8 mouse cellular contexts compared by ENCODE assay signal in the genomic region with DNA sequence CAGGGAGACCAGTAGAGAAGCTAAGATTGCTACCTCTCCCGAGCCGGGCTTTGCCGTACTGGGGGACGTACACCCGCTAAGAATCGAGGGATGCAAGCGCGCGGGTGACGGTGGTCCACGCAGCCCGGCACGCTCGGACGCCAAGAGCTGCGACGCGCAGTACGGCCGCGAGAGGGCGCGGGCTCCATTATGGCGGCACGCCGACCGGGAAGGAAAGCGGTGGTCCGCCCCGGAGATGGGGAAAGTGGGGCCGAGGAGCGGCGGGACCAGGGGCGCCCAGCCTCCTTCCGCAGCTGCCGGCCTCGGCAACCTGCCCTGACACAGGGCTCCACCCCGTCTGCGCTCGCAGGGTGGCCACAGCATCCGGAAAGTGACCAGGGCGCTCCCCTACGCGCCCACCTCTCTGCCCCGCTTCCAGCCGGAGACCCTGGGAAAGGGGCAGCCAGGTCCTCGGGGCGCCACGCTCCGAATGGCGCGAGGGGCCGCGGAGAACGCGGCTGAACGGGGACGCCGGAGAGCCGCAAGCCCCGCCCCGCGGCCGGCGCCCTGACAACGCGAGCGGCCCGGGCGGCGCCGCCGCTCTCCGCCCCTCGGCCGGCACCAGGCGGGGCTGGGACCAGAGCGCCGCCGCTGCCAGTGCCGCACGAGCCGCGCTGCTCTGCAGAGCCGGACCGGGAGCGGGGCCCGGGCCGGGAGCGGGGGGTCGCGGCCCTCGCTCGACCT. TPM values are rescaled to one million over a fixed set of nuclear protein-coding genes. Genes with fewer than 3 reads are reported as not detected.
DNase-seq lines count a peak whose midpoint lies in the region; ATAC-seq lines count a peak whose summit lies in the region.

A gene (plus strand): TSS at position 257 of the 723 bp plus-strand sequence.

- under 1% methylated on average over 88 of the region's 94 CpGs for WGBS in heart, embryonic 14.5 days
- under 1% methylated on average over 83 of the region's 94 CpGs for WGBS in liver, embryonic 12.5 days (ENCODE audit: insufficient replicate concordance)
- WGBS in stomach, embryonic 14.5 days: under 1% methylated on average over 86 of the region's 94 CpGs

- H3K9me3 ChIP-seq in heart, embryonic 14.5 days (ENCODE audit: control insufficient read depth, low read length): no peaks in the 10 kb centered on the region
- no peaks in the 10 kb centered on the region for H3K9me3 ChIP-seq in liver, embryonic 12.5 days (replicated peaks)
- H3K9me3 ChIP-seq in stomach, embryonic 14.5 days (ENCODE audit: control insufficient read depth, low read depth, low read length): no peaks in the 10 kb centered on the region

- no peaks in the 10 kb centered on the region for H3K4me1 ChIP-seq in brown adipose tissue, adult 24 weeks (ENCODE audit: control insufficient read depth, insufficient read depth, insufficient read length, low read length)
- H3K4me1 ChIP-seq in heart, embryonic 14.5 days (ENCODE audit: control insufficient read depth in 2 of 2, insufficient read depth in 2 of 2, low read length in 2 of 2): peaks cover 4 to 14% of the 10 kb centered on the region in 2 experiments
- peaks cover 23% of the 10 kb centered on the region for H3K4me1 ChIP-seq in liver, embryonic 12.5 days
- H3K4me1 ChIP-seq in stomach, embryonic 14.5 days (ENCODE audit: control insufficient read depth, insufficient read depth, low read length): no peaks in the 10 kb centered on the region; the same call in 1 of the 2 replicates

- H3K4me2 ChIP-seq in heart, embryonic 14.5 days (ENCODE audit: low read length): peak within 1 kb of the TSS; percentile 98
- peak within 1 kb of the TSS; percentile 99 for H3K4me2 ChIP-seq in liver, embryonic 12.5 days
- peak within 1 kb of the TSS; percentile 86 for H3K4me2 ChIP-seq in stomach, embryonic 14.5 days (replicated peaks; ENCODE audit: low read depth, low read length)

- H3K27ac ChIP-seq in brown adipose tissue, adult 24 weeks (replicated peaks; ENCODE audit: low read depth, low read length): peak within 1 kb of the TSS; percentile 89
- H3K27ac ChIP-seq in heart, embryonic 14.5 days (replicated peaks in 1 of 2; ENCODE audit: control insufficient read depth in 1 of 2, insufficient read depth in 1 of 2, low read depth in 2 of 2, low read length in 2 of 2): peak within 1 kb of the TSS; percentile 89 to 93
- H3K27ac ChIP-seq in liver, embryonic 12.5 days: peak within 1 kb of the TSS; percentile 88
- peak within 1 kb of the TSS; percentile 95 for H3K27ac ChIP-seq in stomach, embryonic 14.5 days (ENCODE audit: low read length)

- H3K36me3 ChIP-seq in heart, embryonic 14.5 days (ENCODE audit: control insufficient read depth, insufficient read depth, low read length): peaks cover 8% of the 10 kb centered on the region
- H3K36me3 ChIP-seq in liver, embryonic 12.5 days: no peaks in the 10 kb centered on the region
- H3K36me3 ChIP-seq in stomach, embryonic 14.5 days (ENCODE audit: control insufficient read depth, insufficient read depth, low read length): peaks cover under 1% of the 10 kb centered on the region; the same call in 1 of the 2 replicates

- H3K9ac ChIP-seq in heart, embryonic 14.5 days (ENCODE audit: low read length): peak within 1 kb of the TSS; percentile 86
- peak within 1 kb of the TSS; percentile 87 for H3K9ac ChIP-seq in liver, embryonic 12.5 days
- H3K9ac ChIP-seq in stomach, embryonic 14.5 days (replicated peaks; ENCODE audit: low read depth, low read length): peak within 1 kb of the TSS; percentile 65; the same call in 1 of the 2 replicates

- peak; percentile 77 for ATAC-seq in CD4-positive, CD25-positive, alpha-beta regulatory T cell, adult 4 months
- ATAC-seq in erythroid progenitor cell, adult 5-6 weeks (replicated peaks; ENCODE audit: low FRiP score, poor library complexity, severe bottlenecking): peak; percentile 88
- peak; percentile 85 for ATAC-seq in heart, embryonic 14.5 days (ENCODE audit: insufficient number of reproducible peaks, insufficient read depth, low FRiP score, low read depth)
- peak; percentile 91 for ATAC-seq in liver, embryonic 12.5 days
- peak; percentile 85 for ATAC-seq in stomach, embryonic 14.5 days (ENCODE audit: insufficient number of reproducible peaks, insufficient read depth, low FRiP score, low read depth)

- DNase-seq in kidney, postnatal 14 days: peak; percentile 91
- peak; percentile 88 for DNase-seq in naive thymus-derived CD4-positive, alpha-beta T cell, adult 2 months (ENCODE audit: low read depth)

- peak within 1 kb of the TSS; percentile 100 for H3K4me3 ChIP-seq in brown adipose tissue, adult 24 weeks (ENCODE audit: insufficient read depth, low read depth, low read length)
- peak within 1 kb of the TSS; percentile 87 to 94 for H3K4me3 ChIP-seq in heart, embryonic 14.5 days (ENCODE audit: control insufficient read depth in 1 of 2, insufficient read depth in 1 of 2, low read depth in 1 of 2, low read length in 2 of 2)
- peak within 1 kb of the TSS; percentile 91 for H3K4me3 ChIP-seq in liver, embryonic 12.5 days
- peak within 1 kb of the TSS; percentile 73 for H3K4me3 ChIP-seq in stomach, embryonic 14.5 days (ENCODE audit: low read depth, low read length)

- H3K27me3 ChIP-seq in heart, embryonic 14.5 days (ENCODE audit: control insufficient read depth, insufficient read depth, low read length): no peaks in the 10 kb centered on the region
- no peaks in the 10 kb centered on the region; the same call in 1 of the 2 replicates for H3K27me3 ChIP-seq in liver, embryonic 12.5 days (replicated peaks)
- H3K27me3 ChIP-seq in stomach, embryonic 14.5 days (ENCODE audit: control insufficient read depth, insufficient read depth, low read length): no peaks in the 10 kb centered on the region

RNA-seq across cellular contexts. Expression of the gene that starts here (rescaled TPM):
- 10 to 100 TPM; 23.6 to 39.7 TPM for polyA plus RNA-seq in CD4-positive, CD25-positive, alpha-beta regulatory T cell, adult 4 months (2017; shearing (Covaris generic))
- polyA plus RNA-seq in brown adipose tissue, adult 24 weeks (2012; ENCODE audit: insufficient read depth, insufficient read length, missing spikeins): 1.3 and 2.0 TPM in 2 replicates
- total RNA-seq in erythroid progenitor cell, adult 5-6 weeks (2015; ENCODE audit: low replicate concordance): 2.5 and 5.0 TPM in 2 replicates
- total RNA-seq in erythroid progenitor cell, adult 5-6 weeks (2017; ENCODE audit: low replicate concordance): 0.39 TPM in 1 of 2 replicates, not detected in the other
- 10.3 and 12.1 TPM in 2 replicates for polyA plus RNA-seq in heart, embryonic 14.5 days (2014; fragmentation: Nextera tagmentation; extraction: Ambion mirVana)
- polyA plus RNA-seq in liver, embryonic 12.5 days (2016; fragmentation: Nextera tagmentation; extraction: Ambion mirVana): 5.9 TPM in 2 replicates
- 23.0 and 26.4 TPM in 2 replicates for polyA plus RNA-seq in stomach, embryonic 14.5 days (2014; fragmentation: Nextera tagmentation; extraction: Ambion mirVana)

Comparison
In these comparisons a context has a peak if more than half of its experiments do, and no peak if none do; other contexts are left out.
1. Peak in every context shown above with its lines: DNase-seq, ATAC-seq, H3K4me3 ChIP-seq and H3K27ac ChIP-seq.